ENCODE assay signal across 16 mouse cellular contexts in the genomic region with DNA sequence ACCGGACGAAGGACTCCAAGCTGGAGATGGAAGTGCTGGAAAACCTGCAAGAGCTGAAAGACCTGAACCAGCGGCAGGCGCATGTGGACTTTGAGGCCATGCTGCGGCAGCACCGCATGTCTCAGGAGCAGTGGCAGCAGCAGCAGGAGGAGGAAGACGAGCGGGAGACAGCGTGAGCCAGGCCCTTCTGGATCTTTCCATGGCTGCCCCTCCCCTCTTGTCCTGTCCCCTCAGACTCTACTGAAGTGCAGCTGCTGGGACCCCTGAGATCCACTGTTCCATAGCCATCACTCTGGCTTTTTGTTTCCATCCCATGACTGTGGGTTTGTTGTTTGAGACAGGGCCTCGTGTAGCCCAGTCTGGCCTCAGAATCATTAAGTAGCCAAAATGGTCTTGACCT. TPM values are rescaled to one million over a fixed set of nuclear protein-coding genes. Genes with fewer than 3 reads are reported as not detected.
"Had no signal": no experiment of that assay in that cellular context is flagged by ENCODE, and none has a peak within 500 bp of the region (broad histone marks: within the 10 kb centered on the region; RNA-seq: fewer than 3 reads in every experiment).

No protein-coding gene starts in this region.

- DNase-seq: gastrocnemius, postnatal 14 days; gastrocnemius, postnatal 36 days; heart, adult 18-20 months; heart, postnatal 10 days; heart, postnatal 36 days; kidney, adult 11 months; kidney, adult 2 months; kidney, adult 9 months; kidney, postnatal 14 days; layer of hippocampus, adult 9-11 months; layer of hippocampus, postnatal 36 days; liver; liver, embryonic 13.5 days had no signal

RNA-seq across cellular contexts. Expression of a gene that starts 5.8 kb away (rescaled TPM):
- total RNA-seq: gastrocnemius, postnatal 36 days had no signal

RNA-seq across cellular contexts. Expression of a gene that starts 12.1 kb away (rescaled TPM):
- total RNA-seq: gastrocnemius, adult 8-10 months; gastrocnemius, postnatal 36 days had no signal

RNA-seq across cellular contexts. Expression of a gene that starts 21.8 kb away (rescaled TPM):
- total RNA-seq: gastrocnemius, adult 18-20 months; gastrocnemius, adult 8-10 months; gastrocnemius, postnatal 36 days; heart, adult 18-20 months; heart, postnatal 36 days; hematopoietic stem cell, adult 5-6 weeks had no signal
